Mouse (Mus musculus) myocyte (in vitro differentiated cells): ENCODE data around the gene Nxph3. TPM values are rescaled to one million over a fixed set of nuclear protein-coding genes. Genes with fewer than 3 reads are reported as not detected.
A peak's percentile ranks its signal among the peaks of the same experiment; 100 is the strongest.
"Not testable (repeated sequence)": the region's sequence is repeated elsewhere in the genome, so short reads cannot be mapped to it uniquely, and the experiment has no call there.

Source experiments
- H3K27me3 ChIP-seq: one replicate; pipeline ENCODE4 v1.6.1; 2011; ENCODE audit not compliant: control insufficient read depth, insufficient read depth, insufficient read length
- H3K36me3 ChIP-seq: one replicate; pipeline ENCODE4 v1.6.1; 2011; ENCODE audit not compliant: control insufficient read depth, insufficient read depth
- H3K4me2 ChIP-seq: one replicate; pipeline ENCODE4 v1.6.1; 2011; ENCODE audit warnings: low read depth, control low read depth
- H3K4me3 ChIP-seq: one replicate; pipeline ENCODE4 v1.5.1; 2011; ENCODE audit warnings: mild to moderate bottlenecking, control low read depth, moderate library complexity
- H3K79me2 ChIP-seq: one replicate; pipeline ENCODE4 v1.6.1; 2011; ENCODE audit not compliant: control insufficient read depth, insufficient read depth
- H3ac ChIP-seq: one replicate; pipeline ENCODE4 v1.6.1; 2011; ENCODE audit not compliant: control insufficient read depth, insufficient read length
- CEBPB ChIP-seq: IDR thresholded peaks from 2 replicates; pipeline ENCODE4 v1.6.1; 2011; ENCODE audit warnings: mild to moderate bottlenecking, moderate library complexity; ENCODE audit not compliant: poor library complexity, insufficient read depth, severe bottlenecking
- E2F4 ChIP-seq: IDR thresholded peaks from one replicate; pipeline ENCODE4 v1.6.1; 2011; ENCODE audit warnings: mild to moderate bottlenecking, control low read depth, moderate library complexity; ENCODE audit not compliant: insufficient read depth
- MAX ChIP-seq: IDR thresholded peaks from one replicate; pipeline ENCODE4 v1.6.1; 2011; ENCODE audit warnings: low read depth, mild to moderate bottlenecking, control low read depth
- MYOD1 ChIP-seq, 3 experiments: IDR thresholded peaks; one replicate each; pipeline ENCODE4 v1.6.1; 2011; ENCODE audit warnings: control low read depth in 2 of 3, low read depth in 2 of 3, mild to moderate bottlenecking in 2 of 3, moderate library complexity in 1 of 3; ENCODE audit not compliant: insufficient read length in 2 of 3, control insufficient read depth in 1 of 3
- MYOG ChIP-seq, 3 experiments: IDR thresholded peaks; one replicate each; pipeline ENCODE4 v1.6.1; 2011; ENCODE audit warnings: control low read depth in 2 of 3, low read depth in 2 of 3, mild to moderate bottlenecking in 2 of 3; ENCODE audit not compliant: insufficient read length in 2 of 3, control insufficient read depth in 1 of 3, insufficient read depth in 1 of 3
- POLR2A ChIP-seq: IDR thresholded peaks from one replicate; pipeline ENCODE4 v1.6.1; 2011; ENCODE audit warnings: low read depth, mild to moderate bottlenecking, control low read depth, moderate library complexity; ENCODE audit not compliant: insufficient read length
- POLR2AphosphoS2 ChIP-seq: IDR thresholded peaks from one replicate; pipeline ENCODE4 v1.6.1; 2011; ENCODE audit warnings: low read depth, control low read depth; ENCODE audit not compliant: insufficient read length
- REST ChIP-seq: IDR thresholded peaks from one replicate; pipeline ENCODE4 v1.6.1; 2011; ENCODE audit warnings: mild to moderate bottlenecking, control low read depth, moderate library complexity; ENCODE audit not compliant: insufficient read depth, insufficient read length
- SRF ChIP-seq: IDR thresholded peaks from one replicate; pipeline ENCODE4 v1.6.1; 2011; ENCODE audit warnings: low read depth; ENCODE audit not compliant: control insufficient read depth, insufficient read length
- TCF12 ChIP-seq: IDR thresholded peaks from one replicate; pipeline ENCODE4 v1.6.1; 2011; ENCODE audit warnings: mild to moderate bottlenecking, control low read depth; ENCODE audit not compliant: poor library complexity, insufficient read depth, severe bottlenecking
- TCF3 ChIP-seq: IDR thresholded peaks from one replicate; pipeline ENCODE4 v1.6.1; 2011; ENCODE audit warnings: low read depth, control low read depth; ENCODE audit not compliant: insufficient read length
- USF1 ChIP-seq: IDR thresholded peaks from one replicate; pipeline ENCODE4 v1.6.1; 2011; ENCODE audit warnings: low read depth, mild to moderate bottlenecking, control low read depth, moderate library complexity
- polyA plus RNA-seq: library from polyadenylated mRNA; unstranded; fragments of >200 nt; fragmentation: generic; extraction: Trizol; gene quantifications from one replicate; pipeline ENCODE4 v1.2.1, GENCODE M21; 2012; ENCODE audit warnings: missing spikeins

Nxph3 gene
- polyA plus RNA-seq, 1 experiment: 0.04 TPM

DNA sequence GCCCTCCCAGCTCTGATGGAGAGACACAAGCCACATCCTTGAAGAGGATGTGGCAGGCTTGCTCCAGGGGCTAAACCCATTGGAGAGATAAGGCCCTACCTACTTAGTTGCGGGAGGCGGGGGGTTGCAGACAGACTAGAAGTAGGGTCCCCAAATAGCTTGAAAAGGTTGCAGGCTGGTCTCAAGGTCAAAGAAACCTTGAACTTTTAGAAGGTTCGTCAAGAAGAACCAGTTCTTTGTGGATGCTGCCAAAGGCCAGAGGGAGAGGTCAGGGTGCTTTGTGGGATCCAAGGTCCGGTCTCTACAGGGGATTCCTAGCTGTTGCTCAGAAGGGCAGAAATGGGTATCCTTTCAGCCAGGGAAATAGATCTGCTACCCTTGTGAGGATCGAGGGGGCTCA, 6.6 kb downstream of the Nxph3 start:
- no peaks in the 10 kb centered on the region for H3K36me3 ChIP-seq
- no peak overlapping the region for H3ac ChIP-seq
- peak overlapping the region; percentile 44 for H3K4me2 ChIP-seq
- no peak for TF ChIP-seq REST
- no peak for TF ChIP-seq TCF12
- TF ChIP-seq MYOG (IDR thresholded peaks at IDR 0.05; ENCODE audit: control insufficient read depth in 1 of 3, insufficient read depth in 1 of 3, insufficient read length in 2 of 3, low read depth in 2 of 3): no peak
- TF ChIP-seq SRF: no peak
- TF ChIP-seq POLR2AphosphoS2: no peak
- no peak for TF ChIP-seq E2F4
- TF ChIP-seq TCF3: no peak
- no peak for TF ChIP-seq POLR2A
- peaks cover 3% of the 10 kb centered on the region for H3K27me3 ChIP-seq
- no peaks in the 10 kb centered on the region for H3K79me2 ChIP-seq
- no peak overlapping the region for H3K4me3 ChIP-seq

DNA sequence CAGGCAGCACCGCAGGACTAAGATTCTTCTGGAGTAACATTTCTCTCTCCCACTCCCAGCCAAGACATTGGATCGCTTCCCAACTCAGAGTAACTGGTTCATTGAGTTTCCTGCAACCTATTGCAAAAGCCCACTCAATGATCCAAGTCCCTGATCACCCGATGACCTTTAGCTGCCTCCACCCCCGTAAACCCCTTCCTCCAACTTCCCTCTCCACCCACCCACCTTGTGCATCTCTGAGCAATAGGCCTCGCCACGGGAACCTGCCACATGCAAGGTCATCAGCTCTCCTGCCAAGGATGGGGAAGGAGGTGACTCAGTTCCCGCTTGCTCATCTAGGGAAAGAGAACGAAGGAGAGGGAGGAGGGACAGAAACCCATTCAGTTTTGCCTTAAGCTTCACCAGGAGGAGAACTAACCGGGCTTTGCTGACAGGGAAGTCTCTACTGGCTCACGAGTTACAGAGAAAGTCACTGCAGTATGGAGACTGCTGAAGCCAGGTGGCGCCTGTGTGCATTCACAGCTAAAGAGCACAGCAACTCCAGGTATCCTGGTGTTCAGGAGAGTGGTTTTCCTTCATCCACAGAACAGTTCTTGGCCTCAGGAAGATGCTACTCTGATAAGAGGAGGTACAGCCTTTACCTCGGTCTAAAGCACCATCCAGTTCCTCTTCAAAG, 7.2 kb downstream of the Nxph3 start:
- H3K27me3 ChIP-seq: no peaks in the 10 kb centered on the region
- no peak overlapping the region for H3ac ChIP-seq
- no peak for TF ChIP-seq MAX
- TF ChIP-seq USF1: no peak
- no peak for TF ChIP-seq TCF12
- TF ChIP-seq MYOG (IDR thresholded peaks at IDR 0.05; ENCODE audit: control insufficient read depth in 1 of 3, insufficient read depth in 1 of 3, insufficient read length in 2 of 3, low read depth in 2 of 3): no peak
- TF ChIP-seq MYOD1 (IDR thresholded peaks at IDR 0.05; ENCODE audit: control insufficient read depth in 1 of 3, insufficient read length in 2 of 3, low read depth in 2 of 3): no peak
- TF ChIP-seq SRF: no peak
- no peak for TF ChIP-seq REST
- no peak for TF ChIP-seq CEBPB
- TF ChIP-seq E2F4: no peak
- H3K4me2 ChIP-seq: peak overlapping the region; percentile 18
- H3K36me3 ChIP-seq: no peaks in the 10 kb centered on the region
- H3K79me2 ChIP-seq: no peaks in the 10 kb centered on the region
- no peak overlapping the region for H3K4me3 ChIP-seq

DNA sequence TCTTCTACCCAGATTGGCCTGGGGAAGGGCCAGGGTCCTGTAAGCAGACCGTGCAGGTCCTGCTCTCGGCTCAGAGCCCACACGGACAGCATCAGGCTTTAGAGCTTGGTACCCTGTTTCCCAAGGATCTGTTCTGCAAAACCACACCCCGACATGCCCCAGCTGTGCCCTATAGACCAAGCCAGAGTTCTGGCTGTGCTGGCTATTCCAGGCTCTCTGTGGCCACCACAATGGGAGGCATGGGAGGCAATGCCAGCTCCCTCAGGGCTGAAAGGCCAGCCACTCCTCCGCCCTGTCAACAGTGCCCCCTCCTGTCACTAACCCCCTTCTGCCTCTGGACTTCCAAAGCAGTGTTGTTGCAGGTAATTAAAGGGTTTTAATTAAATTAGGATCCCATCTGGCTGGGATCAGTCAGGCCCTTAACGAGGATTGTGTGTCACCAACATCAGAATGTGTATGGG, 10.1 kb downstream of the Nxph3 start:
- TF ChIP-seq POLR2A (no peak), MYOD1 (IDR thresholded peaks at IDR 0.05; ENCODE audit: control insufficient read depth in 1 of 3, insufficient read length in 2 of 3, low read depth in 2 of 3) (peak in 1 of 3 experiments; percentile 43), USF1 (no peak), MYOG (IDR thresholded peaks at IDR 0.05; ENCODE audit: control insufficient read depth in 1 of 3, insufficient read depth in 1 of 3, insufficient read length in 2 of 3, low read depth in 2 of 3) (peak in 1 of 3 experiments; percentile 53)
- peak overlapping the region; percentile 55 for H3K4me2 ChIP-seq

DNA sequence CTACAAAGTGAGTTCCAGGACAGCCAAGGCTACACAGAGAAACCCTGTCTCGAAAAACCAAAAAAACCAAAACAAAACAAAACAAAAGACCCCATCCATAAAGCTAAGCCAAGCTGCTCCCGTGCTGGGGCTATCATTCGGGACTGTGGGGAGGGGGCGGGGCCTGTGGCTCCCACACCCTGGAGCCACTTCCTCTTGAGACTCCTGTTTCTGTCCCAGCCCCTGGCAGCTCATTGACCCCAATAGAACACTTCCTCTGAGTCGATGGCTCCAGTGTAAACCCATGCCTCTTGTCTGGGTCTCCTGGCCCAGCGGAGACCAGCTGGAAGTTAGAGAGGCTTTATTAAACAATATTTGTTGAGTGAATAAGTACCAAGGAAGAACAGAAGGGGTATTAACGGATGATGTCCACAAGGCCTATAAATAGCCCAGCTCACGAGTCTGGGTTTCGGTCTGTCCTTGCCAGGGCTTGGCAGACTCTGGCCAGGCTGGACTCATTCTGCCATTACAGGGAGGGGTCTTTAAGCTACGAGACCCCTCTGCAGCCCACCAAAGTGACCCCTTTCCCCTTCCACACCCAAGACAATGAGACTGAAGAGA, 10.7 kb downstream of the Nxph3 start:
- TF ChIP-seq TCF12 (no peak), E2F4 (no peak), POLR2AphosphoS2 (no peak), MYOG (IDR thresholded peaks at IDR 0.05; ENCODE audit: control insufficient read depth in 1 of 3, insufficient read depth in 1 of 3, insufficient read length in 2 of 3, low read depth in 2 of 3) (no peak), CEBPB (no peak), MYOD1 (IDR thresholded peaks at IDR 0.05; ENCODE audit: control insufficient read depth in 1 of 3, insufficient read length in 2 of 3, low read depth in 2 of 3) (no peak), TCF3 (no peak), REST (no peak), POLR2A (no peak), MAX (no peak), USF1 (no peak), SRF (no peak)
- Histone ChIP-seq H3K4me2 (peak overlapping the region; percentile 55), H3K4me3 (no peak overlapping the region), H3K36me3 (no peaks in the 10 kb centered on the region), H3K27me3 (no peaks in the 10 kb centered on the region), H3ac (no peak overlapping the region), H3K79me2 (no peaks in the 10 kb centered on the region)

More for the DNA sequence above, 10.1 kb downstream of the Nxph3 start:
- H3K36me3 ChIP-seq: no peaks in the 10 kb centered on the region
- no peaks in the 10 kb centered on the region for H3K27me3 ChIP-seq
- H3K79me2 ChIP-seq: no peaks in the 10 kb centered on the region
- no peak overlapping the region for H3ac ChIP-seq
- H3K4me3 ChIP-seq: no peak overlapping the region

DNA sequence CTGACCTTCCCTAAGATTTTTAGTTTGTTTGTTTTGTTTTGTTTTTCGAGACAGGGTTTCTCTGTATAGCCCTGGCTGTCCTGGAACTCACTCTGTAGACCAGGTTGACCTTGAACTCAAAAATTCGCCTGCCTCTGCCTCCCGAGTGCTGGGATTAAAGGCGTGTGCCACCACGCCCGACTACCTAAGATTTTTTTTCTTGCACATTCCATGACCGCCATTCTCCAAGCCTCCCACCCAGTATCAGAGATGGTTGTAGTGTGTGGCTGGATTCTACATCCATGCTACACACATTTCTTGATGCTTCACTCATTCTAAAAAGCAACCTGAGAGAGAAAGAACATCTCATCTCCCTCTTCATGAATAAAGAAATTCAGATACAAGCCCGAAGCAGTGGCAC, 12.5 kb downstream of the Nxph3 start:
- H3K4me3 ChIP-seq, H3K4me2 ChIP-seq, H3K27me3 ChIP-seq: not testable (repeated sequence)

More for the DNA sequence above, 12.5 kb downstream of the Nxph3 start:
- H3K79me2 ChIP-seq, H3K36me3 ChIP-seq, H3ac ChIP-seq: not testable (repeated sequence)
